Mouse (Mus musculus) liver, embryonic 14 days (tissue): ENCODE measurements around the gene Bpifb2. TPM values are rescaled to one million over a fixed set of nuclear protein-coding genes. Genes with fewer than 3 reads are reported as not detected.

Experiments used
- polyA plus RNA-seq: library from polyadenylated mRNA; depleted of rRNA; stranded (reverse); fragments of >200 nt; gene quantifications from 2 replicates; pipeline ENCODE4 v1.2.3, GENCODE M21; 2012; rRNA removed

Bpifb2 gene
- not detected in 2 replicates for polyA plus RNA-seq

GRCm38 (mm10) chr2:153874745-153875144, at the start of gene Bpifb2:
Gene Bpifb2, plus strand, starts transcription at chr2:153875045.

GRCm38 (mm10) chr2:153870984-153871383, 3.9 kb upstream of the Bpifb2 start, which contains the start of gene Sun5:
Gene Sun5, minus strand, starts transcription at chr2:153871084.

GRCm38 (mm10) chr2:153900088-153900487, 25.2 kb downstream of the Bpifb2 start, which contains the start of gene Bpifb6:
Gene Bpifb6, plus strand, starts transcription at chr2:153900388.

GRCm38 (mm10) chr2:153917930-153918329, 43.1 kb downstream of the Bpifb2 start, which contains the start of gene Bpifb3:
Gene Bpifb3, plus strand, starts transcription at chr2:153918230.

GRCm38 (mm10) chr2:153937843-153938242, 63.0 kb downstream of the Bpifb2 start, which contains the start of gene Bpifb4:
Gene Bpifb4, plus strand, starts transcription at chr2:153938212.

Other genes with a start within 250 kb of the Bpifb2 start
- 8.1 and 10.6 TPM in 2 replicates for gene Commd7, start 242.3 kb upstream of the Bpifb2 start, polyA plus RNA-seq
- 2.6 and 2.8 TPM in 2 replicates for gene Dnmt3b, start 225.6 kb upstream of the Bpifb2 start, polyA plus RNA-seq
- gene Dnmt3c, start 178.4 kb upstream of the Bpifb2 start, polyA plus RNA-seq = 0.40 and 0.46 TPM in 2 replicates
- gene Mapre1, start 133.8 kb upstream of the Bpifb2 start, polyA plus RNA-seq = 15.1 and 18.3 TPM in 2 replicates
- gene Efcab8, start 95.1 kb upstream of the Bpifb2 start, polyA plus RNA-seq = 0.05 and 0.08 TPM in 2 replicates
- not detected in 2 replicates for gene Sun5, start 4.0 kb upstream of the Bpifb2 start, polyA plus RNA-seq
- not detected in 2 replicates for gene Bpifb6, start 25.3 kb downstream of the Bpifb2 start, polyA plus RNA-seq
- not detected in 2 replicates for gene Bpifb3, start 43.2 kb downstream of the Bpifb2 start, polyA plus RNA-seq
- 0.05 and 0.13 TPM in 2 replicates for gene Bpifb4, start 63.2 kb downstream of the Bpifb2 start, polyA plus RNA-seq
- gene Bpifa6, start 99.9 kb downstream of the Bpifb2 start, polyA plus RNA-seq = not detected in 2 replicates
- not detected in 2 replicates for gene Bpifa2, start 133.2 kb downstream of the Bpifb2 start, polyA plus RNA-seq